Mouse (Mus musculus): Measurements from ENCODE around the gene Palld. TPM values are rescaled to one million over a fixed set of nuclear protein-coding genes. Genes with fewer than 3 reads are reported as not detected.
A peak's percentile ranks its signal among the peaks of the same experiment; 100 is the strongest.

Gene Palld
- total and polyA plus RNA-seq, 3 experiments, result 0.87 to 7.1 (median 2.6) TPM

DNA sequence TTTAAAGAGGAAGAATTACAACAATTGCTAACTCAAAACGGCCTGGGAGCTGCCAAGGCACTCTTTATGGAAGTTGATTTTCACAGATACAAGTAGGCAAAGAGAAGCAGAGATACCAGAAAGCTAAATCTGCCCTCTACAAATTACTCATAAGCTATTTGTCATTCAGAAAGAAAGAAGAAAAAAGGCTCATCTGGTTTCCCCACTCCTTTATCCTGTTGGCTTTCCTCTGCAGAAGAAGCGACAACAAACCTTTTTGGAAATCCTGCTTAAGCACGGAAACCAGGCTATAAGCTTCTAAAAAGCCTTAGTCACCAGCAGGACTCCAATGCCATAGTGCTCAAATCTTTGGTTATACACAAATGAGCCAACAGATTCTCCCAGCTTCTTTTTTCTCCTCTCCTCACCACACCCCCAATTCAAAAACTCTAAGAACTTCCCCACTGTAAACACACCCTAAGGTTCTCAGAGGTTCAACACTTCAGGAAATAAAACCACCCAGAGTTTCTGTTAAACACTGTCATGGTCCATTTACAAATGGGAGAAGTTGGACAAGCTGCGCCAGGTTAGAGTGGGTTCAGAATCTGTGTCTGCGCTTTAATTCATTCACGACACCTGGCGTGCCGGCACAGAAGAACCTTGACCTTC is 349.6 kb downstream of the Palld start:
- Histone ChIP-seq H3K36me3 (replicated peaks in 1 of 2; ENCODE audit: control insufficient read depth in 1 of 2, insufficient read depth in 1 of 2, low read length in 1 of 2) (peaks cover 14 to 18% of the 10 kb centered on the region in 2 experiments), H3K4me1 (ENCODE audit: control insufficient read depth in 1 of 2, insufficient read depth in 2 of 2) (peaks cover 18 to 50% of the 10 kb centered on the region in 2 experiments), H3K9me3 (replicated peaks; ENCODE audit: low read length) (peaks cover 18% of the 10 kb centered on the region), H3K4me3 (replicated peaks in 1 of 3; ENCODE audit: low read depth in 2 of 3, low read length in 2 of 3, poor library complexity in 1 of 3) (no peak overlapping the region), H3K4me2 (ENCODE audit: insufficient read depth, low read depth, poor library complexity, severe bottlenecking) (peak overlapping the region; percentile 42), H3K27ac (ENCODE audit: insufficient read depth, low read depth) (peak overlapping the region; percentile 88), H3K79me2 (replicated peaks; ENCODE audit: control insufficient read depth, extremely low read depth, insufficient read depth, poor library complexity, severe bottlenecking) (no peaks in the 10 kb centered on the region; the same call in 1 of the 2 replicates), H3K9ac (ENCODE audit: insufficient read depth, low read depth) (peak overlapping the region; percentile 93), H3K27me3 (replicated peaks) (no peaks in the 10 kb centered on the region)
- in situ Hi-C loops (cut with MboI; ENCODE audit: low pct_ligation_motif_present, low pct_unique_long_range_greater_than_20kb, low sequenced_read_pairs), result no loop called here
- TF ChIP-seq MAZ (IDR thresholded peaks at IDR 0.05; ENCODE audit: low read depth, low read length) (0 out of 2 replicates have a peak, but pooled peaks have one; percentile 21), CHD2 (IDR thresholded peaks at IDR 0.05; ENCODE audit: low read length) (peak; percentile 22; the same call in 1 of the 2 replicates), E2F4 (IDR thresholded peaks at IDR 0.05; ENCODE audit: insufficient replicate concordance, low read depth, low read length) (no peak), MYC (IDR thresholded peaks at IDR 0.05; ENCODE audit: low read depth, low read length) (peak; percentile 29; the same call in 1 of the 2 replicates), RAD21 (IDR thresholded peaks at IDR 0.05; ENCODE audit: low read depth, low read length) (no peak; the same call in 1 of the 2 replicates), MEF2A (IDR thresholded peaks at IDR 0.05; ENCODE audit: borderline replicate concordance, low read depth, low read length) (peak; percentile 90), TBP (conservative IDR thresholded peaks at IDR 0.05; ENCODE audit: low read depth, low read length) (0 out of 2 replicates have a peak, but pooled peaks have one; percentile 47), GABPA (IDR thresholded peaks at IDR 0.05; ENCODE audit: insufficient replicate concordance, low read depth, low read length) (no peak), TCF12 (IDR thresholded peaks at IDR 0.05; ENCODE audit: low read depth, low read length) (peak; percentile 30; the same call in 1 of the 2 replicates), JUN (IDR thresholded peaks at IDR 0.05; ENCODE audit: insufficient read depth, low read depth, low read length) (peak; percentile 77), HCFC1 (IDR thresholded peaks at IDR 0.05; ENCODE audit: low read depth, low read length) (no peak), ELF1 (IDR thresholded peaks at IDR 0.05; ENCODE audit: low read depth, low read length) (peak; percentile 49; the same call in 1 of the 2 replicates), NELFE (IDR thresholded peaks at IDR 0.05; ENCODE audit: low read depth, low read length) (no peak), ZNF384 (IDR thresholded peaks at IDR 0.05; ENCODE audit: low read depth, low read length) (peak; percentile 57), BHLHE40 (IDR thresholded peaks at IDR 0.05; ENCODE audit: low read depth, low read length) (peak; percentile 53), MAFK (IDR thresholded peaks at IDR 0.05; ENCODE audit: insufficient replicate concordance, low read length) (no peak; the same call in 1 of the 2 replicates), MAX (IDR thresholded peaks at IDR 0.05; ENCODE audit: low read length) (peak; percentile 50; the same call in 1 of the 2 replicates), USF2 (conservative IDR thresholded peaks at IDR 0.05; ENCODE audit: low read depth, low read length) (no peak), EP300 (IDR thresholded peaks at IDR 0.05; ENCODE audit: low read length) (peak; percentile 78), IRF4 (IDR thresholded peaks at IDR 0.05; ENCODE audit: low read depth, low read length) (peak; percentile 93), ZMIZ1 (IDR thresholded peaks at IDR 0.05; ENCODE audit: low read depth, low read length) (no peak), POLR2A (IDR thresholded peaks at IDR 0.05; ENCODE audit: low read depth, low read length) (peak; percentile 25; the same call in 1 of the 2 replicates), CTCF (conservative IDR thresholded peaks at IDR 0.05 in 1 of 2, IDR thresholded peaks at IDR 0.05 in 1 of 2; ENCODE audit: low read depth in 2 of 2, low read length in 2 of 2) (no peak), SIN3A (IDR thresholded peaks at IDR 0.05; ENCODE audit: low read length) (peak; percentile 68), ZKSCAN1 (IDR thresholded peaks at IDR 0.05; ENCODE audit: borderline replicate concordance, low read depth, low read length) (no peak), ETS1 (conservative IDR thresholded peaks at IDR 0.05; ENCODE audit: low read depth, low read length) (0 out of 2 replicates have a peak, but pooled peaks have one; percentile 30), MXI1 (IDR thresholded peaks at IDR 0.05; ENCODE audit: low read depth, low read length) (peak; percentile 52; the same call in 1 of the 2 replicates), CHD1 (IDR thresholded peaks at IDR 0.05; ENCODE audit: low read depth, low read length) (no peak), NRF1 (IDR thresholded peaks at IDR 0.05; ENCODE audit: low read depth, low read length) (no peak), KAT2A (IDR thresholded peaks at IDR 0.05; ENCODE audit: insufficient replicate concordance, low read length) (0 out of 2 replicates have a peak, but pooled peaks have one; percentile 14), JUND (conservative IDR thresholded peaks at IDR 0.05; ENCODE audit: low read depth, low read length) (peak; percentile 76)
- dilution Hi-C loops (cut with MboI; ENCODE audit: extremely low pct_ligation_motif_present, extremely low pct_unique_long_range_greater_than_20kb, low sequenced_read_pairs), result no loop called here
- DNase-seq (ENCODE audit: extremely low read depth), result no peak
